Mouse (Mus musculus): ENCODE data around the gene Aldh3a2. TPM values are rescaled to one million over a fixed set of nuclear protein-coding genes. Genes with fewer than 3 reads are reported as not detected.

Gene Aldh3a2
- total RNA-seq, 1 experiment = 24.4 TPM

DNA sequence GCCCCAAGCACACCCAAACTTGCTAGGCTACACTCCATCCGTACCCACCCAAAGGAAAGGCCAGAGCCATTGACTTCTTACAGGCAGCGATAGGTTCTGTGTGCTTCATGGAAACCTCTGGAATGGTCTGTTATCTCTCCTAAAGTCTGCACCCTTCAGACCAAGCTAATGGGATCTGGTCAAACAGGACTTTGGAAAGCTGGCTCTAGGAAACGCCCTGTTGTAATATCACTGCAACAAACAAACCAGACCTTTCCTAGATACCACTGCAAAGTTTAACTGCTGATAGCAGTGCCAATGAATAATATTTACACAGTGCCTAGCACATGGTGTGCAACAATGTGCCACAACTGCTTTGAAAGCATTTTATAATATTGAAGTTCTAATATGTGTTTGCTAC, 31.2 kb downstream of the Aldh3a2 start:
- Histone ChIP-seq H3K9me3 (ENCODE audit: control insufficient read depth, insufficient read depth, low read depth, low read length) (no peaks in the 10 kb centered on the region), H3K4me1 (ENCODE audit: control insufficient read depth in 2 of 2, insufficient read depth in 2 of 2, low read length in 2 of 2, poor library complexity in 1 of 2) (peaks cover 0 to 2% of the 10 kb centered on the region in 2 experiments; a peak in 1 of 4 replicates), H3K27ac (ENCODE audit: insufficient read depth, low read depth, low read length, poor library complexity, severe bottlenecking) (no peak overlapping the region), H3K9ac (ENCODE audit: insufficient read depth, low read depth, low read length, poor library complexity, severe bottlenecking) (no peak overlapping the region), H3K36me3 (ENCODE audit: control insufficient read depth, insufficient read depth, low read length, poor library complexity, severe bottlenecking) (no peaks in the 10 kb centered on the region), H3K4me3 (ENCODE audit: insufficient read depth in 1 of 2, low read depth in 1 of 2, low read length in 2 of 2, poor library complexity in 1 of 2, severe bottlenecking in 1 of 2) (no peak overlapping the region)
- in situ Hi-C loops (cut with MboI; ENCODE audit: low sequenced_read_pairs in 2 of 2, unreplicated experiment in 2 of 2) = no loop called here
- TF ChIP-seq CHD2 (IDR thresholded peaks at IDR 0.05; ENCODE audit: low read depth, low read length) = no peak
- no peak for TF ChIP-seq HCFC1 (IDR thresholded peaks at IDR 0.05; ENCODE audit: borderline replicate concordance, insufficient read depth, low read length)
- no peak for TF ChIP-seq ZC3H11A (IDR thresholded peaks at IDR 0.05; ENCODE audit: borderline replicate concordance, low read depth, low read length)
- no peak for TF ChIP-seq MAFK (IDR thresholded peaks at IDR 0.05; ENCODE audit: insufficient read depth, low read depth, low read length)
- no peak for TF ChIP-seq ZNF384 (IDR thresholded peaks at IDR 0.05; ENCODE audit: low read depth, low read length)
- DNase-seq (ENCODE audit: low read depth, low spot score) = no peak

DNA sequence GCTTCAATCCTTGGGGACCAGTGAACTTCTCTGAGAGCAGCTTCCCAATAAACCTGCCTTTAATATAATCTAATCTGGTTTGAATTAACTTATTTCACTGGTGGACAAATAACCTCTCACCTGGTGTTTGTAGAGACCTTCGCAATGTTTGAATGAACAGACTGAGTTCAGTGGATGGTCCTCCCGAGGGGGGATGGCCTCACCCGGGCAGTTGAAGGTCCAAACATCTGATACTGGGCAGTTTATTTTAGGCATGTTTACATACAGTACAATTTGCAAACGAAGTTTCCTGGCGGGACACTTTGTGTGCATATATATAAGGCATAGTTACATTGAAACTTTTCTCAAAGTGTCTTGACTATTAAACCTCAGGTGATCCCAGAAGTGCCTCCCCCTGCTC, 33.1 kb downstream of the Aldh3a2 start:
- H3K9me3 ChIP-seq (ENCODE audit: control insufficient read depth, insufficient read depth, low read depth, low read length) = no peaks in the 10 kb centered on the region
- in situ Hi-C loops (cut with MboI; ENCODE audit: low sequenced_read_pairs in 2 of 2, unreplicated experiment in 2 of 2) = no loop called here
- TF ChIP-seq CHD2 (IDR thresholded peaks at IDR 0.05; ENCODE audit: low read depth, low read length) (no peak), ZNF384 (IDR thresholded peaks at IDR 0.05; ENCODE audit: low read depth, low read length) (no peak), ZC3H11A (IDR thresholded peaks at IDR 0.05; ENCODE audit: borderline replicate concordance, low read depth, low read length) (no peak), MAFK (IDR thresholded peaks at IDR 0.05; ENCODE audit: insufficient read depth, low read depth, low read length) (no peak), HCFC1 (IDR thresholded peaks at IDR 0.05; ENCODE audit: borderline replicate concordance, insufficient read depth, low read length) (no peak)
- H3K27ac ChIP-seq (ENCODE audit: insufficient read depth, low read depth, low read length, poor library complexity, severe bottlenecking) = no peak overlapping the region
- H3K4me1 ChIP-seq (ENCODE audit: control insufficient read depth in 2 of 2, insufficient read depth in 2 of 2, low read length in 2 of 2, poor library complexity in 1 of 2) = peaks cover 0 to 2% of the 10 kb centered on the region in 2 experiments; a peak in 1 of 4 replicates
- no peak for DNase-seq (ENCODE audit: low read depth, low spot score)
- H3K36me3 ChIP-seq (ENCODE audit: control insufficient read depth, insufficient read depth, low read length, poor library complexity, severe bottlenecking) = no peaks in the 10 kb centered on the region
- H3K4me3 ChIP-seq (ENCODE audit: insufficient read depth in 1 of 2, low read depth in 1 of 2, low read length in 2 of 2, poor library complexity in 1 of 2, severe bottlenecking in 1 of 2) = no peak overlapping the region
- no peak overlapping the region for H3K9ac ChIP-seq (ENCODE audit: insufficient read depth, low read depth, low read length, poor library complexity, severe bottlenecking)

DNA sequence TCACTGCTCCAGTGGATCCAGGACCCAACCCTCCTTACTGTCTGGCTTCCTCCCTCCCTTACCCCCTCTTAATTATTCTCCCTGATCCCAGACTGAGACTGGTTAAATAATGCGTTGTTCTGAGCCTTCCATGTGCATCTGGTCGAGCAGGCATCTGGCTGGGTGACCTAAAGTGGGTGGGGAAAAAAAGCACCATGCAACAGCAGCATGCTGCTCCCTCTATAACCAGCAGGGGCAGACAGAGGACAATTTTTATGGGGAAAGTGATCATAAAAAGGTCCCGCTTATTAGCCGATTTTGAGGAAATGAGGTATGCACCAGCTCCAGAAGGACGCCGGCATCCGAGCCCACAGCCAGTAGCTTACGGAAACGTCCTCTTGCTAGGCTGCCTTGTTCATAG, 35.9 kb downstream of the Aldh3a2 start:
- DNase-seq (ENCODE audit: low read depth, low spot score) = no peak
- Histone ChIP-seq H3K27ac (ENCODE audit: insufficient read depth, low read depth, low read length, poor library complexity, severe bottlenecking) (no peak overlapping the region), H3K36me3 (ENCODE audit: control insufficient read depth, insufficient read depth, low read length, poor library complexity, severe bottlenecking) (no peaks in the 10 kb centered on the region), H3K9ac (ENCODE audit: insufficient read depth, low read depth, low read length, poor library complexity, severe bottlenecking) (no peak overlapping the region), H3K4me1 (ENCODE audit: control insufficient read depth in 2 of 2, insufficient read depth in 2 of 2, low read length in 2 of 2, poor library complexity in 1 of 2) (peaks cover 0 to 2% of the 10 kb centered on the region in 2 experiments; a peak in 1 of 4 replicates), H3K4me3 (ENCODE audit: insufficient read depth in 1 of 2, low read depth in 1 of 2, low read length in 2 of 2, poor library complexity in 1 of 2, severe bottlenecking in 1 of 2) (no peak overlapping the region), H3K9me3 (ENCODE audit: control insufficient read depth, insufficient read depth, low read depth, low read length) (no peaks in the 10 kb centered on the region)
- peak; percentile 16; the same call in 1 of the 2 replicates for TF ChIP-seq ZC3H11A (IDR thresholded peaks at IDR 0.05; ENCODE audit: borderline replicate concordance, low read depth, low read length)
- no peak for TF ChIP-seq CHD2 (IDR thresholded peaks at IDR 0.05; ENCODE audit: low read depth, low read length)
- in situ Hi-C loops (cut with MboI; ENCODE audit: low sequenced_read_pairs in 2 of 2, unreplicated experiment in 2 of 2) = no loop called here

DNA sequence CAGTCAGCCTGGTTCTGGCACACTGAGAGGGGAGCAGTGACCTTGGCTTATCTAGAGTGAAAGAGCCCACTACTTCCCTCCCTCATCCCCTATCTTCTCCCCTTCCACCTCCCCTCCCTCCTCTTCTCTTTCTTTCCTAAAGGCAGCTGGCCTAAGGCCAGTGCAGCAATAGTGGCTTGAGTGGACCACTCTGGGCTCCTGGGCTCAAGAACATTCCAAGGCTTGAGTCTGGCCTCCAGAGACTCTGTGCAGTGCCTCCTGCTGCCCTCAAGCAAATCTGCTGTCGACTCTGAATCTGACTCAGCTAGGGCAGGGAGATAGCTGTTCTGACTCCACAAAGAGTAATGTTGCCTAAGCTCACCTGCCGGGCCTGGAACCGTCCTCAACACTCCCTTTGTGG, 38.9 kb downstream of the Aldh3a2 start:
- peaks cover 7 to 16% of the 10 kb centered on the region in 2 experiments; a peak in 2 of 4 replicates for H3K4me1 ChIP-seq (ENCODE audit: control insufficient read depth in 2 of 2, insufficient read depth in 2 of 2, low read length in 2 of 2, poor library complexity in 1 of 2)

DNA sequence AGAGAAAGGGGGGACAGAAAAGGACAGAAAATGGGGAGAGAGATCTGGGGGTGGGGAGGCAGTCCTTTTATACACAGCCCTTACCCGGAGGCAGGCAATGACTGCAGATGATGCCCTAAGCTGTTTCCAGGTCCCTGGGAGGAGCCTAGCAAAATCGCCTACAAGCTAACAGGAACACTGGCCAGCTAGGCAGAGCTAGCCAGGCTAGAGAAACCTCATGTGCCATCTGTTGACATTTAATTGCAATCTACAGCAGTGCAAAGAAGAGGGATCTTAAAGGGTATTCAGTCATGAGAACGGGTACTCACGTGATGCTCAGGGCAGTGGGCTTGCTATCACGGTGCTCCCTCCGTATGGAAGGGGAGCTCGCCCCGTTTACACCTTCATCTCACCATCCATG, 39.4 kb downstream of the Aldh3a2 start:
- DNase-seq (ENCODE audit: low read depth, low spot score) = no peak
- H3K4me1 ChIP-seq (ENCODE audit: control insufficient read depth in 2 of 2, insufficient read depth in 2 of 2, low read length in 2 of 2, poor library complexity in 1 of 2) = peaks cover 7 to 16% of the 10 kb centered on the region in 2 experiments; a peak in 2 of 4 replicates
- no peaks in the 10 kb centered on the region for H3K36me3 ChIP-seq (ENCODE audit: control insufficient read depth, insufficient read depth, low read length, poor library complexity, severe bottlenecking)
- H3K4me3 ChIP-seq (ENCODE audit: insufficient read depth in 1 of 2, low read depth in 1 of 2, low read length in 2 of 2, poor library complexity in 1 of 2, severe bottlenecking in 1 of 2) = no peak overlapping the region
- in situ Hi-C loops (cut with MboI; ENCODE audit: low sequenced_read_pairs in 2 of 2, unreplicated experiment in 2 of 2) = no loop called here
- H3K9me3 ChIP-seq (ENCODE audit: control insufficient read depth, insufficient read depth, low read depth, low read length) = no peaks in the 10 kb centered on the region
- no peak overlapping the region for H3K9ac ChIP-seq (ENCODE audit: insufficient read depth, low read depth, low read length, poor library complexity, severe bottlenecking)
- H3K27ac ChIP-seq (ENCODE audit: insufficient read depth, low read depth, low read length, poor library complexity, severe bottlenecking) = no peak overlapping the region
- TF ChIP-seq HCFC1 (IDR thresholded peaks at IDR 0.05; ENCODE audit: borderline replicate concordance, insufficient read depth, low read length) (no peak), ZNF384 (IDR thresholded peaks at IDR 0.05; ENCODE audit: low read depth, low read length) (no peak), CHD2 (IDR thresholded peaks at IDR 0.05; ENCODE audit: low read depth, low read length) (no peak), ZC3H11A (IDR thresholded peaks at IDR 0.05; ENCODE audit: borderline replicate concordance, low read depth, low read length) (no peak), MAFK (IDR thresholded peaks at IDR 0.05; ENCODE audit: insufficient read depth, low read depth, low read length) (no peak)

More for the DNA sequence above, 38.9 kb downstream of the Aldh3a2 start:
- Histone ChIP-seq H3K9me3 (ENCODE audit: control insufficient read depth, insufficient read depth, low read depth, low read length) (no peaks in the 10 kb centered on the region), H3K9ac (ENCODE audit: insufficient read depth, low read depth, low read length, poor library complexity, severe bottlenecking) (no peak overlapping the region), H3K27ac (ENCODE audit: insufficient read depth, low read depth, low read length, poor library complexity, severe bottlenecking) (no peak overlapping the region), H3K4me3 (ENCODE audit: insufficient read depth in 1 of 2, low read depth in 1 of 2, low read length in 2 of 2, poor library complexity in 1 of 2, severe bottlenecking in 1 of 2) (no peak overlapping the region), H3K36me3 (ENCODE audit: control insufficient read depth, insufficient read depth, low read length, poor library complexity, severe bottlenecking) (no peaks in the 10 kb centered on the region)
- in situ Hi-C loops (cut with MboI; ENCODE audit: low sequenced_read_pairs in 2 of 2, unreplicated experiment in 2 of 2) = no loop called here
- TF ChIP-seq HCFC1 (IDR thresholded peaks at IDR 0.05; ENCODE audit: borderline replicate concordance, insufficient read depth, low read length) (no peak), ZNF384 (IDR thresholded peaks at IDR 0.05; ENCODE audit: low read depth, low read length) (no peak), MAFK (IDR thresholded peaks at IDR 0.05; ENCODE audit: insufficient read depth, low read depth, low read length) (no peak), ZC3H11A (IDR thresholded peaks at IDR 0.05; ENCODE audit: borderline replicate concordance, low read depth, low read length) (no peak), CHD2 (IDR thresholded peaks at IDR 0.05; ENCODE audit: low read depth, low read length) (no peak)
- no peak for DNase-seq (ENCODE audit: low read depth, low spot score)
